Mouse (Mus musculus): ENCODE data around the gene Siah1a.

Siah1a gene

GRCm38 (mm10) chr8:86702453-86702852 lies 43.3 kb downstream of the Siah1a start:
- DNase-seq (ENCODE audit: low read depth, low spot score) = no peak

- DNase-seq (ENCODE audit: low read depth, low spot score) = no peak
Measured at GRCm38 (mm10) chr8:86699471-86699870, 46.3 kb downstream of the Siah1a start.

- peak; percentile 51 for DNase-seq (ENCODE audit: low read depth, low spot score)
Measured at GRCm38 (mm10) chr8:86698811-86699421, 46.8 kb downstream of the Siah1a start.

GRCm38 (mm10) chr8:86695703-86696102 lies 50.0 kb downstream of the Siah1a start:
- no peak for DNase-seq (ENCODE audit: low read depth, low spot score)

- no peak for DNase-seq (ENCODE audit: low read depth, low spot score)
Measured at GRCm38 (mm10) chr8:86694011-86694410, 51.7 kb downstream of the Siah1a start.

GRCm38 (mm10) chr8:86692107-86692506 lies 53.6 kb downstream of the Siah1a start:
- no peak for DNase-seq (ENCODE audit: low read depth, low spot score)

- no peak for DNase-seq (ENCODE audit: low read depth, low spot score)
Measured at GRCm38 (mm10) chr8:86686629-86687028, 59.1 kb downstream of the Siah1a start.
